Mouse (Mus musculus) embryonic facial prominence, embryonic 12.5 days (tissue): ENCODE data around the gene B4galt3. TPM values are rescaled to one million over a fixed set of nuclear protein-coding genes. Genes with fewer than 3 reads are reported as not detected.

Source experiments
- ATAC-seq: fragments of 200-750 bp; cut with Nextera tagmentation; 2 replicates; pipeline ENCODE4 v1.8.0; 2017; ENCODE audit not compliant: insufficient number of reproducible peaks, insufficient read depth, low FRiP score, low TSS enrichment
- H3K27ac ChIP-seq: fragments of 300-500 bp; sonication (generic); 2 replicates; pipeline ENCODE4 v1.5.1; 2016; ENCODE audit warnings: mild to moderate bottlenecking
- H3K27me3 ChIP-seq: fragments of 300-500 bp; sonication (generic); 2 replicates; pipeline ENCODE4 v1.6.1; 2016; ENCODE audit warnings: mild to moderate bottlenecking, moderate library complexity
- H3K36me3 ChIP-seq: fragments of 300-500 bp; sonication (generic); 2 replicates; pipeline ENCODE4 v1.6.1; 2016; ENCODE audit warnings: mild to moderate bottlenecking
- H3K4me1 ChIP-seq: fragments of 300-500 bp; sonication (generic); 2 replicates; pipeline ENCODE4 v1.6.1; 2016
- H3K4me2 ChIP-seq: fragments of 300-500 bp; sonication (generic); replicated peaks from 2 replicates; pipeline ENCODE4 v1.6.1; 2016; ENCODE audit warnings: mild to moderate bottlenecking, moderate library complexity
- H3K4me3 ChIP-seq: fragments of 300-500 bp; sonication (generic); 2 replicates; pipeline ENCODE4 v1.5.1; 2016; ENCODE audit warnings: mild to moderate bottlenecking
- H3K9ac ChIP-seq: fragments of 300-500 bp; sonication (generic); 2 replicates; pipeline ENCODE4 v1.6.1; 2016; ENCODE audit warnings: mild to moderate bottlenecking, moderate library complexity
- H3K9me3 ChIP-seq: fragments of 300-500 bp; sonication (generic); 2 replicates; pipeline ENCODE4 v1.6.1; 2016; ENCODE audit warnings: mild to moderate bottlenecking, moderate library complexity
- WGBS: fragments of 180-500 bp; shearing (Covaris S2); methylation state at CpG from one replicate; pipeline ENCODE4 v1.1.7; 2016; 5-methylcytosine and 5-hydroxymethylcytosine counted together
- polyA plus RNA-seq: library from polyadenylated mRNA; unstranded; fragments of >200 nt; fragmentation: Nextera tagmentation; extraction: Ambion mirVana; gene quantifications from 2 replicates; pipeline ENCODE4 v1.2.1, GENCODE M21; 2016

B4galt3 gene
- polyA plus RNA-seq, 1 experiment from 2014 or later: 89.3 TPM

- Histone ChIP-seq H3K27ac (peak overlapping the region; percentile 83), H3K4me2 (peak overlapping the region; percentile 64), H3K9me3 (no peaks in the 10 kb centered on the region), H3K36me3 (peaks cover 66% of the 10 kb centered on the region), H3K27me3 (no peaks in the 10 kb centered on the region), H3K4me3 (peak overlapping the region; percentile 69), H3K9ac (peak overlapping the region; percentile 46), H3K4me1 (peaks cover 22% of the 10 kb centered on the region; the same call in 1 of the 2 replicates)
- 0% methylated on average over 10 of the region's 10 CpGs for WGBS
- peak; percentile 42 for ATAC-seq
Measured at GRCm38 (mm10) chr1:171281528-171281923, 11.4 kb downstream of the B4galt3 start.

GRCm38 (mm10) chr1:171282086-171282805 is 12.1 kb downstream of the B4galt3 start:
- H3K9me3 ChIP-seq: no peaks in the 10 kb centered on the region
- H3K36me3 ChIP-seq: peaks cover 61% of the 10 kb centered on the region
- WGBS: 79% methylated on average over 18 of the region's 18 CpGs
- H3K27me3 ChIP-seq: no peaks in the 10 kb centered on the region
- peak overlapping the region; percentile 64; the same call in 1 of the 2 replicates for H3K4me2 ChIP-seq
- H3K27ac ChIP-seq: peak overlapping the region; percentile 83; the same call in 1 of the 2 replicates
- no peak for ATAC-seq
- no peak overlapping the region for H3K9ac ChIP-seq
- no peak overlapping the region for H3K4me3 ChIP-seq
- peaks cover 28% of the 10 kb centered on the region for H3K4me1 ChIP-seq

GRCm38 (mm10) chr1:171283188-171284160 is 13.3 kb downstream of the B4galt3 start:
- WGBS: 91% methylated on average over 18 of the region's 18 CpGs
- H3K4me3 ChIP-seq: no peak overlapping the region
- no peak overlapping the region for H3K4me2 ChIP-seq
- H3K36me3 ChIP-seq: peaks cover 51% of the 10 kb centered on the region
- H3K27ac ChIP-seq: no peak overlapping the region
- H3K27me3 ChIP-seq: no peaks in the 10 kb centered on the region
- ATAC-seq: no peak
- H3K9ac ChIP-seq: no peak overlapping the region
- H3K4me1 ChIP-seq: peaks cover 34% of the 10 kb centered on the region
- H3K9me3 ChIP-seq: no peaks in the 10 kb centered on the region

- Histone ChIP-seq H3K9ac (no peak overlapping the region), H3K9me3 (no peaks in the 10 kb centered on the region), H3K36me3 (peaks cover 55% of the 10 kb centered on the region), H3K27me3 (no peaks in the 10 kb centered on the region), H3K4me2 (no peak overlapping the region), H3K4me1 (peaks cover 32% of the 10 kb centered on the region), H3K4me3 (no peak overlapping the region), H3K27ac (no peak overlapping the region)
- WGBS: 92% methylated on average over 15 of the region's 15 CpGs
- no peak for ATAC-seq
Measured at GRCm38 (mm10) chr1:171284491-171284890, 14.4 kb downstream of the B4galt3 start.

GRCm38 (mm10) chr1:171285096-171285892 is 15.2 kb downstream of the B4galt3 start:
- H3K36me3 ChIP-seq: peaks cover 61% of the 10 kb centered on the region
- 0 out of 2 replicates have a peak overlapping the region, but pooled peaks have one; percentile 7 for H3K9ac ChIP-seq
- H3K27ac ChIP-seq: peak overlapping the region; percentile 17; the same call in 1 of the 2 replicates
- no peak overlapping the region for H3K4me2 ChIP-seq
- H3K4me1 ChIP-seq: peaks cover 24% of the 10 kb centered on the region
- WGBS: 88% methylated on average over 20 of the region's 20 CpGs
- H3K27me3 ChIP-seq: no peaks in the 10 kb centered on the region
- no peak overlapping the region for H3K4me3 ChIP-seq
- no peaks in the 10 kb centered on the region for H3K9me3 ChIP-seq
- no peak for ATAC-seq

- Histone ChIP-seq H3K4me2 (peak overlapping the region; percentile 62), H3K4me1 (peaks cover 24% of the 10 kb centered on the region), H3K27me3 (no peaks in the 10 kb centered on the region), H3K4me3 (peak overlapping the region; percentile 89), H3K9ac (peak overlapping the region; percentile 95), H3K36me3 (peaks cover 61% of the 10 kb centered on the region), H3K27ac (no peak overlapping the region), H3K9me3 (no peaks in the 10 kb centered on the region)
- ATAC-seq: no peak
- WGBS: 90% methylated on average over 19 of the region's 19 CpGs
Measured at GRCm38 (mm10) chr1:171286517-171286916, 16.4 kb downstream of the B4galt3 start.

GRCm38 (mm10) chr1:171287136-171288081 is 17.3 kb downstream of the B4galt3 start, which contains the start of gene Usp21:
TSS of gene Usp21 (minus strand) at chr1:171287991.
- Histone ChIP-seq H3K4me1 (peaks cover 19% of the 10 kb centered on the region), H3K27ac (peak within 1 kb of the TSS; percentile 93), H3K9me3 (no peaks in the 10 kb centered on the region), H3K27me3 (no peaks in the 10 kb centered on the region), H3K4me3 (peak within 1 kb of the TSS; percentile 89), H3K36me3 (peaks cover 57% of the 10 kb centered on the region), H3K9ac (peak within 1 kb of the TSS; percentile 95), H3K4me2 (peak within 1 kb of the TSS; percentile 62)
- ATAC-seq: peak; percentile 91
- under 1% methylated on average over 49 of the region's 49 CpGs for WGBS

GRCm38 (mm10) chr1:171288328-171288727 is 18.2 kb downstream of the B4galt3 start:
- Histone ChIP-seq H3K27ac (no peak overlapping the region), H3K9me3 (no peaks in the 10 kb centered on the region), H3K4me1 (peaks cover 20% of the 10 kb centered on the region), H3K4me2 (peak overlapping the region; percentile 62), H3K9ac (no peak overlapping the region), H3K36me3 (peaks cover 48% of the 10 kb centered on the region), H3K4me3 (peak overlapping the region; percentile 89), H3K27me3 (no peaks in the 10 kb centered on the region)
- ATAC-seq: no peak
- WGBS: 52% methylated on average over 4 of the region's 4 CpGs

- no peaks in the 10 kb centered on the region for H3K9me3 ChIP-seq
- 77% methylated on average over 3 of the region's 3 CpGs for WGBS
- no peak overlapping the region for H3K9ac ChIP-seq
- H3K27ac ChIP-seq: no peak overlapping the region
- H3K4me1 ChIP-seq: peaks cover 10% of the 10 kb centered on the region
- peaks cover 17% of the 10 kb centered on the region for H3K36me3 ChIP-seq
- peaks cover 11% of the 10 kb centered on the region; the same call in 1 of the 2 replicates for H3K27me3 ChIP-seq
- ATAC-seq: no peak
- peak overlapping the region; percentile 63; the same call in 1 of the 2 replicates for H3K4me3 ChIP-seq
- H3K4me2 ChIP-seq: peak overlapping the region; percentile 69
Measured at GRCm38 (mm10) chr1:171293351-171293750, 23.2 kb downstream of the B4galt3 start.

- peak overlapping the region; percentile 69 for H3K9ac ChIP-seq
- H3K36me3 ChIP-seq: peaks cover 12% of the 10 kb centered on the region
- ATAC-seq: no peak
- H3K4me2 ChIP-seq: peak overlapping the region; percentile 69
- H3K27me3 ChIP-seq: peaks cover 14% of the 10 kb centered on the region; the same call in 1 of the 2 replicates
- peak overlapping the region; percentile 63 for H3K4me3 ChIP-seq
- H3K4me1 ChIP-seq: peaks cover 9% of the 10 kb centered on the region
- H3K27ac ChIP-seq: peak overlapping the region; percentile 91
- no peaks in the 10 kb centered on the region for H3K9me3 ChIP-seq
- WGBS: 48% methylated on average over 5 of the region's 5 CpGs
Measured at GRCm38 (mm10) chr1:171293906-171294297, 23.8 kb downstream of the B4galt3 start.
